Mouse (Mus musculus): ENCODE measurements around the gene Sdk1.

The Sdk1 gene

GRCm38 (mm10) chr5:141240841-141241543 is at the start of gene Sdk1:
TSS of gene Sdk1 (plus strand) at chr5:141241490.
- DNase-seq (ENCODE audit: low read depth, low spot score) = peak; percentile 94

DNA sequence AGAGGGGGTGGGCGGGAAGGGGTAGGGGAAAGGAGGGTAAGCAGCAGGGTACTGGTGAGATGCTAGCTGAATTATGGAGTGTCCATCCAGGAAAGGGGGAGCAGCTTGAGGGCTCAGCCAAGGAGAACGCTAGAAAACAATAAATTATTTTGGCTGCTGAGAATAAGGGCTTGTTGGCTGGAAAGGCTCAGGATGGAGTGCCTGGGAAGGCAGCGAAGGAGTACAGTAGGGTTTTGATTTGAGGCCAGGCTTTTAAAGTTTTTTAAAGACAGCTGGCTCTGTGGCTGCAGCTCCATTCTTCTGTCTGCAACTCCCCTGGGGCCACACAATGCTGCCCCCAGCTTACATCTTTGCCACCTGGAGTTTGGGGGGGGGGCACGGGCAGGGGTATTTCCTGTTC is 44.0 kb upstream of the Sdk1 start:
- no peak for DNase-seq (ENCODE audit: low read depth, low spot score)

GRCm38 (mm10) chr5:141202276-141203065 is 38.8 kb upstream of the Sdk1 start:
- DNase-seq (ENCODE audit: low read depth, low spot score) = no peak

DNA sequence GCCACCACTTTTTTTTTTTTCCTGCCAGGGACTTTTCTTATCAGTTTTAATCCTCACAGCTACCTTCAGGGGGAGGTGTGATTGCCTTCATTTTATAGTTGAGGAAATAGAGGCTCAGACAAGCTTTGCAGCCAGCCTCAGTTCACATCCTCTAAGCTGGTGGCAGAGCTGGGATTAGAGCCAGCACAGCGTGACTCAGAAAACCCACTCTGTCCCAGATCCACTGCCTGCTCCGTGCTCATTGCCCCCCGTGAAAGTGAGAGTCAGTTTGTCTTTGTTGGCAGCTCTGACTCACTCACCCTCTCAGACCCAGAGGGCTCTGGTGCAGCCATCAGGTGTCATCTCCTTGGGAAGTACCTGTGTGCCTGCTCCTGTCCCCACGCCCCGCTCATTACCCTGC is 34.2 kb upstream of the Sdk1 start:
- DNase-seq (ENCODE audit: low read depth, low spot score) = no peak

DNA sequence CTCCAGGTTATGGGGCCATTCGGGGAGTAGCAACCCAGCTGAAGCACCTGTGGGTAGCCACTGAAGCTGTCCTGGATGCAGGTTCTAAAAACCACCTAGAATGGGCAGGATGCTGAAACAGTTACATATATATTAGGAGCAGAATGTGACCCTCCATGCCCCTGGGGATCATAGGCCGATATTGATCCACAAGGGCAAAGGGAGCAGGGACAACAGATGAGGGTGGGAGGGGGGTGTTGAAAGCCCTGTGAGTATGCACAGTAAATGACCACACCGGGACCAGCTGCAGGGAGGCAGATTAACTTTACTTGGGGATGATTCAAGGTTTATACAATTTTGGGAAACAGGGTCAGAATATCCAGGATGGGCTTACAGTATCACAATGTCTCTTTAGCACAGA is 16.0 kb upstream of the Sdk1 start:
- no peak for DNase-seq (ENCODE audit: low read depth, low spot score)

DNA sequence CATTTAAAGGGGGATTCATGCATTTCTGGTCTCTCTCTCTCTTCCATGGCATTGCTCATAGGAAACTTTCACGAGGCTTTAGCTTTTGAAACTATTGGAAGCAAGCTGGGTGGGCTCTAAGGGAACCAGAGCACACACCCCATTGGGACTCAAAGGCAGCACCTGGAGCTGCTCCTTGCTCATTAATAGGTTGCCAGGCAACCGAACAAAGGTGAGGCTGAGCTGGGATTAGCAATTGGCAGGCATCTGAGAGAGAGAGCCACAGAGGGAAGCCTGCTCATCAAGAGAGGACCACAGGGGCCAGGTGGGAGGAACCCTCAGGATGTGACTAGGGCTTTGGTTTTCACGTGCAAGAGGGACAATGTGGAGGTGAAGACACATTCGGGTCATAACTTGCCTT is 7.0 kb upstream of the Sdk1 start:
- DNase-seq (ENCODE audit: low read depth, low spot score) = peak; percentile 41

GRCm38 (mm10) chr5:141239401-141239800 is 1.9 kb upstream of the Sdk1 start:
- DNase-seq (ENCODE audit: low read depth, low spot score) = no peak

DNA sequence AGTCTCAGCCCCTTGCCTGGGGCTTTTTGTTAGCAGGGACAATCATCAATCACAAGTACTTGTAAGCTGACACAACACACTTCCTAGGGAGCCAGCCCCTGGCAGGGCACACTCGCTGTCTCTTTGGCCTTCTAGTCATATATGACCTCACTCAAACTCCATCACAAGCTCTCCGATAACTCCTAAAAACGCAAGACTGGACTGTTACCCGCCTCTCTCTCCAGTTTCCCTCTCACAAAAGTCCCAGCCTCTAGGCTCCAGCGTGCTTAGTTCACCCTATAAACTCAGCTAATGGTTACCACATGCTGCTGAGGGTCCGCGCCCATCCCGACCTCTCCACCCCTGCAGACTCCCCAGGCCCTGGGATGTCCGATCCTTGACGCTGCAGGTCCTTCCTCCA is 849 bp upstream of the Sdk1 start:
- DNase-seq (ENCODE audit: low read depth, low spot score) = peak; percentile 13

DNA sequence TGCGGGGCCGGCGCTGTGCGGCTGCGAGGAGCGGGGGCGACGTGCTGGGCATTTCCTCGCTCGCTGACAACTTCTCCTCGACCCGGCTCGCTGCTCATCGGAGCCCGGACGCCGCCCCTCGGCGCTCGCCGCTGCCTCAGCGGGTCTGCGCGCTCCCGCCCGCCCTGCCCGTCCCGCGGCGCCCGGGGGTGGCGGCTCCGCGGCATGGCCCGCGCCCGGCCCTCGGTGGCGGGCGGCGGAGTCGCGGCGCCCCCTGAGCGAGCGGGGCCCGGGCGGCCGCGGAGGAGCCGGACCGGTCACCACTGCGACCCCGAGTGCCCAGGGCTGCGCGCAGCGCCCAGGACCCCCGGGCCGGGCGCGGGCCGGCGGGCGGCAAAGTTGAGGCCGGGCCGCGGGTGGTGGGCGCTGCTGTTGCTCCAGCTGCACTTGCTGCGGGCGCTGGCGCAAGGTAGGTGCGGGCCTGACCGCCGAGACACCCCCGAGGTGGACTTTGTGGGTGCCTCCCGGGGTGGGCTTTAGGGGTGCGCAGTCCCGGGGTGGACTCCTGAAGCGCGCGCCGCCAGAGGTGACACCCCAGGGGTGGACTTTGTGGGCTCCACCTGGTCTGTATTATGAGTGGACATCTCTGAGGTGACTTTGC is 475 bp downstream of the Sdk1 start:
- no peak for DNase-seq (ENCODE audit: low read depth, low spot score)

GRCm38 (mm10) chr5:141243253-141243965 is 2.1 kb downstream of the Sdk1 start:
- peak; percentile 9 for DNase-seq (ENCODE audit: low read depth, low spot score)

GRCm38 (mm10) chr5:141264253-141264652 is 23.0 kb downstream of the Sdk1 start:
- DNase-seq (ENCODE audit: low read depth, low spot score) = no peak

- no peak for DNase-seq (ENCODE audit: low read depth, low spot score)
These were observed 35.8 kb downstream of the Sdk1 start for GRCm38 (mm10) chr5:141277112-141277511.

GRCm38 (mm10) chr5:141281751-141282150 is 40.5 kb downstream of the Sdk1 start:
- no peak for DNase-seq (ENCODE audit: low read depth, low spot score)

GRCm38 (mm10) chr5:141289611-141290010 is 48.3 kb downstream of the Sdk1 start:
- no peak for DNase-seq (ENCODE audit: low read depth, low spot score)

- DNase-seq (ENCODE audit: low read depth, low spot score) = no peak
These were observed 54.0 kb downstream of the Sdk1 start for GRCm38 (mm10) chr5:141295240-141295639.

DNA sequence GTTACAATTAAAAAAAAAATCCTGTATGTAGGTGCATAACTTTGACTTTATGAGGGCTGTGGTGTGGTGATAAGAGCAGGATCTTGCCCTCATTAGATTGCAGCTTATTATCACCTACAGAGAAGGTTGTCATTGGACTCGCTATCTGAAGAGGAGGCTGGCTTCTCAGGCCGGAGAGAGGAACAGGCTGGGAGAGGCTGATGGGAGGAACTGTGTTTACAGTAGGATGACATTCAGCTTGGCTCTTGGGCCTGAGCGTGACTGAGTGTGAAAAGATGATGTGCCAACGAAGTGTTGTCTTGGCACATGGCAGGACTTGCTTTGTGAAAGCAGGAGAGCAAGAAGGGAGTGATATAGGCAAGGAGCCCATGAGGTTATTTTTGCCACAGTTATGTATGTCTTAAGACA is 61.0 kb downstream of the Sdk1 start:
- no peak for DNase-seq (ENCODE audit: low read depth, low spot score)

DNA sequence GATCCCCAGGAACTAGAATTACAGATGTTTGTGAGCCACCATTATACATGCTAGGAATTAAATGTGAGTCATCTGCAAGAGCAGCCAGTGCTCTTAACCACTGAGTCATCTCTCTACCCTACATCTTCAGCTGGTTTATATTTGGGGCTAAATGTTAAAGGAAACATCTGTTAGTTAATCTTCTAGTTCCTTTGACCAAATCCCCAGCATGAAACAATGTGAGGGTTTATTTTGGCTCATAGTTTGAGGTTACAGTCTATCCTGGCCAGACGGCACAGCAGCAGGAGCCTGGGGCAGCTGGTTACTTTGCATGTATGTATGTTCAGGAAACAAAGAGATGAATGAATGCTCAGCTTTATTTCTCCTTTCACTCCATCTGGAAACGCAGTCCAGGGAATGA is 62.5 kb downstream of the Sdk1 start:
- no peak for DNase-seq (ENCODE audit: low read depth, low spot score)

GRCm38 (mm10) chr5:141304706-141305105 is 63.4 kb downstream of the Sdk1 start:
- DNase-seq (ENCODE audit: low read depth, low spot score) = no peak

- no peak for DNase-seq (ENCODE audit: low read depth, low spot score)
These were observed 69.4 kb downstream of the Sdk1 start for GRCm38 (mm10) chr5:141310641-141311040.

DNA sequence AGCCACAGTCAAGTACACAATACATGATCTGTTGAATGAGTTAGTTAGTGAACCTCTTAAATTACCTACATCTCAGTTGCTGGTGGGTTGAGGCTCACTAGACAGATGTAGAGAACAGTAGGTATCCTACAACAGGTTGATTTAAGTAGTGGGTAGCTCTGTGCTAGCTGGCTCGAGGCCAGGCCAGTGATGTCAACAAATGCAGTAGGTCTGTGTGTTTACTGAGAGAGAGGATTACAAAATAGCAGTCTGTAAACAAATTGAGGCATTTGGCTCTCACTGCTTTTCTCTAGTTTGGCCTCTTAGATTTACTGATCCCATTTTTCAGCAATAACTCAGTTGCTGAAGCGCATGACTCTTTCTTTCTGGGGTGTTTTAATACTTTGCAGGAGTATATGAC is 70.5 kb downstream of the Sdk1 start:
- no peak for DNase-seq (ENCODE audit: low read depth, low spot score)

DNA sequence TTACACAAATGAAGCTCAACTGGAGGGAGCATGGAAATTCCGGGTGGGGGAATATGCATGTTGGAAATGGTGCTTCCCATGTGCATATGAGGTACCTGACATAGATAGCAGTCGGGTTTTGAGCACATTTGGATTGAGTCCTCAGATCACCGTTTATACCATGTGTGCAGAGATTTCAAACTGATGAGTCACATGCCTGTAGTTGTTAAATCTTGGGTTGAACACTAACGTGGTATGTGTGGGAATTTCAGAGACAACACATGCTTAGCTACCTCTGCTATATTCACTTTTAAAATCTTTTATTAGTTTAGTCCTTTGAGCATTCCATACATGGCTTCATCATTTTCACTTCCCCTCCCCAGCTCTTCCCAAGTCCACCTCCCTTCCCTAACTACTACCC is 71.0 kb downstream of the Sdk1 start:
- DNase-seq (ENCODE audit: low read depth, low spot score) = no peak

- DNase-seq (ENCODE audit: low read depth, low spot score) = no peak
These were observed 75.8 kb downstream of the Sdk1 start for GRCm38 (mm10) chr5:141317095-141317494.

Measured in R1 (cell line).